Mouse (Mus musculus): ENCODE results near the gene Slc2a13. TPM values are rescaled to one million over a fixed set of nuclear protein-coding genes. Genes with fewer than 3 reads are reported as not detected.

The Slc2a13 gene
- 10 to 100 TPM; 76.2 to 84.6 TPM for total RNA-seq (2021)
- long read RNA-seq, experiment 1, full-length matches to known transcripts, result 21 of 42 reads
- long read RNA-seq, experiment 1, partial matches to known transcripts, result 6 of 42 reads
- long read RNA-seq, experiment 1, other reads (novel, unspliced or antisense), result 15 of 42 reads
- long read RNA-seq, experiment 2, full-length matches to known transcripts, result 17 of 32 reads
- long read RNA-seq, experiment 2, partial matches to known transcripts, result 2 of 32 reads
- long read RNA-seq, experiment 2, other reads (novel, unspliced or antisense), result 13 of 32 reads

- peak; percentile 88 to 90 for DNase-seq (ENCODE audit: low spot score in 2 of 2)
- intact Hi-C loops (cut with DNase I), result loop anchor here (5.0 to 10.0 kb wide), 3 partner anchors 198 to 271 kb away; no protein-coding TSS in a partner anchor
Observed at GRCm38 (mm10) chr15:91573111-91573538, at the start of gene Slc2a13. TSS of gene Slc2a13 (minus strand) at chr15:91573261.

GRCm38 (mm10) chr15:91616016-91616415, 43.0 kb upstream of the Slc2a13 start:
- intact Hi-C loops (cut with DNase I), result no loop called here
- DNase-seq (ENCODE audit: low spot score in 2 of 2), result no peak

- no peak for DNase-seq (ENCODE audit: low spot score in 2 of 2)
- intact Hi-C loops (cut with DNase I), result no loop called here
Observed at GRCm38 (mm10) chr15:91615532-91615931, 42.5 kb upstream of the Slc2a13 start.

DNA sequence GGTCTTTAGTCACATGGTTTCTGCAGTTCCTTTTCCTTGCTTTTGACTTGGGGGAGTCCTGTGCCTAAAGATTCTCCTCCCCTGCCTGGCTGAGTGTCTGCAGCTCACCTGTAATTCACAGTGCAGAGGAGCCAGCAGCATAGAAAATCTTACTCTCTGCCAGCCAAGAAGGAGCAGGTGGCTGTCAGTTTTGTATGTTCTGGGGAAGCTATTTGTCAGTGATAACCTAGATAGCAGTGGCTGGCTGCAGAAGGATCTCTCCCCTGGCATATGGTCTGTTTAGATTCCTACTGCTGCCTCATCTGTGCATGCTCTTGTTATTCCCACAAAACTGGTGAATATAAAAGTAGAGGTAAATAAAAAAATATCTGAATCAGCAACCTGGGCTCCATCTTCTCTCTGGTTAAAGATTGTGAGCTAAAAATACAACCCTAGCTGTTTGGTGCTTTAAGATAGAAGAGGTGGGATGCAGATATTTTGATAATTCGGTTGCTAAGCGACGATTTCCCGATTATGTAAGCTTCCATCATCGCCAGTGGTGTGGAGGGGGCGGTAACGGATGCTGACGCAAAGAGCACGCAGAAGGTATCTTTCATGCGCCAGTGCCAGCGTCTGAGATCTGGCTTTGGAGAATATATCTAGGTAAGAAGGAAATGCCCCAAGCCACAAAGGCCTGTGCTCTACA, 41.1 kb upstream of the Slc2a13 start:
- DNase-seq (ENCODE audit: low spot score in 2 of 2), result peak; percentile 85 to 90
- intact Hi-C loops (cut with DNase I), result loop anchor here (5.0 kb wide), 1 partner anchor 58 kb away; the partner anchor contains the start of gene Lrrk2

GRCm38 (mm10) chr15:91609713-91610112, 36.7 kb upstream of the Slc2a13 start:
- peak in 1 of 2 experiments; percentile 72 for DNase-seq (ENCODE audit: low spot score in 2 of 2)
- intact Hi-C loops (cut with DNase I), result loop anchor here (2.0 to 5.0 kb wide), 2 partner anchors 63 to 145 kb away; partner anchors contain the start of gene Lrrk2

- no peak for DNase-seq (ENCODE audit: low spot score in 2 of 2)
- intact Hi-C loops (cut with DNase I), result loop anchor here (2.0 kb wide), 1 partner anchor 146 kb away; no protein-coding TSS in a partner anchor
Observed at GRCm38 (mm10) chr15:91608811-91609210, 35.8 kb upstream of the Slc2a13 start.

GRCm38 (mm10) chr15:91601197-91601596, 28.1 kb upstream of the Slc2a13 start:
- DNase-seq (ENCODE audit: low spot score in 2 of 2), result peak; percentile 42 to 48
- intact Hi-C loops (cut with DNase I), result no loop called here

DNA sequence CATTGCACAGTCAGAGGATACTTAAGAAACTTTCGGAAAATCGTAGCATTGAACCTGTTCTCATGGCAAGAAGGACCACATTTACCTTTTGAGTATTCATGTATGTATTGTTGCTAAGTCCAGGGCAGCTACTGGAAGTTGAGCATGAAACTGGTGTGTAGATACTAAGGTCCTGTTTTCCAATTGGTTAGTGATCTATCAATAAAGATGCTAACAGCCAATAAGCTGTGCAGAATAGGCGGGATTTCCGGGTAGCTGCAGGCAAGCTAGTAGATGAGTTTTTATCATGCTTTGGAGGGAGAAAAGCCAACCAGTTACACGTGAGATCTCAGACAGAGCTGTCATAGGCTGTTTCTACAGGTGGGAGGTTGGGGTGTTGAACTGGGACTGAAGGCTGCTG, 24.2 kb upstream of the Slc2a13 start:
- DNase-seq (ENCODE audit: low spot score in 2 of 2), result no peak
- intact Hi-C loops (cut with DNase I), result no loop called here

- peak; percentile 78 to 92 for DNase-seq (ENCODE audit: low spot score in 2 of 2)
- intact Hi-C loops (cut with DNase I), result loop anchor here (2.0 to 10.0 kb wide), 4 partner anchors 98 to 272 kb away; no protein-coding TSS in a partner anchor
Observed at GRCm38 (mm10) chr15:91574492-91574891, 1.4 kb upstream of the Slc2a13 start.

- peak in 1 of 2 experiments; percentile 16 for DNase-seq (ENCODE audit: low spot score in 2 of 2)
- intact Hi-C loops (cut with DNase I), result loop anchor here (5.0 to 10.0 kb wide), 3 partner anchors 198 to 270 kb away; no protein-coding TSS in a partner anchor
Observed at GRCm38 (mm10) chr15:91572421-91573069, 516 bp downstream of the Slc2a13 start.

GRCm38 (mm10) chr15:91571981-91572380, 1.1 kb downstream of the Slc2a13 start:
- no peak for DNase-seq (ENCODE audit: low spot score in 2 of 2)
- intact Hi-C loops (cut with DNase I), result loop anchor here (5.0 to 10.0 kb wide), 3 partner anchors 197 to 270 kb away; no protein-coding TSS in a partner anchor

- intact Hi-C loops (cut with DNase I), result no loop called here
- no peak for DNase-seq (ENCODE audit: low spot score in 2 of 2)
Observed at GRCm38 (mm10) chr15:91566784-91567183, 6.3 kb downstream of the Slc2a13 start.

DNA sequence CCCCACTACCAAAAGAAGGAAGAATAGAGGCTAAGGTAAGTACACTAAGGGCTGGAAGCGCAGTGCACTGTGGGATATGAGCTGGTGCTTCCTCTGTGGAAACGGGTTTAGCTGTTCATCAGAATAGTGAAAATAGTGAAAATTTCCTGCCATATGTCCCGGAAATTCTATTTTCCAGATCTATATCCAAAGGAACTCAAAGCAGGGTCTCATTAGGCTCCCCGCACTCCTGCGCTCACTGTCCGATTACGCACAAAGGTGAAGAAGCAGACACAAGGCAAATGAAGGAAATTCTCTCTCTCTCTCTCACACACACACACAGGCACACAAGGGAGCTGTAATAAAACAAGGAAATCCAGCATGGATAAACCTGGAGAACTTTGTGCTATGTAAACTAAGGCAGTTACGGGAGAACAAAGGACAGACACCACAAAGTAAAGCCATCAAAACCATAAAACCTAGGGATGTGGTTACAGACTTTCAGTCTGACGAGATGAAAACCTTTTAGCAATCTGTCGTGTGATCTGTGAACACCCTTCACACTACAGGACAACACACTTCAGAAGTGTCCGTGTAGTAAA, 7.9 kb downstream of the Slc2a13 start:
- intact Hi-C loops (cut with DNase I), result no loop called here
- no peak for DNase-seq (ENCODE audit: low spot score in 2 of 2)

- intact Hi-C loops (cut with DNase I), result no loop called here
- DNase-seq (ENCODE audit: low spot score in 2 of 2), result no peak
Observed at GRCm38 (mm10) chr15:91561728-91562127, 11.3 kb downstream of the Slc2a13 start.

DNA sequence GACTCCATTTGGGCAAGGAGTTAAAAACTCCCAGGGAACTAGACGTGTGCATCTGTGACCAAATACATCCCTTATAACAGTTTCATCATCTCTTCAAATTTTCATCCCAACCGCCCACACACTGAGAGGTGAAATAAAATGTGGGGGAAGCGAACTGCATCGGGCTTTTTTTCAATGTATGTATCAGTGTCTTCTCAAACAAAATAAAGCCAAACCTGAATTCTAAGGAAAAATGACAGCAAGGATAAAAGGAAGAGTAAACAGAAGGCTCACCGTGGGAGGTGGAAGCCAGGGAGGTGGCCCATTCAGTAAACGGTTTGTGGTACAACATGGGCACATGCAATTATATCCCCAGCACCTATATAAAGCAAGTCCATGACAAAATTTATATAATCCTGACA, 17.7 kb downstream of the Slc2a13 start:
- intact Hi-C loops (cut with DNase I), result no loop called here
- DNase-seq (ENCODE audit: low spot score in 2 of 2), result peak in 1 of 2 experiments; percentile 25

- intact Hi-C loops (cut with DNase I), result no loop called here
- no peak for DNase-seq (ENCODE audit: low spot score in 2 of 2)
Observed at GRCm38 (mm10) chr15:91548586-91549268, 24.3 kb downstream of the Slc2a13 start.

DNA sequence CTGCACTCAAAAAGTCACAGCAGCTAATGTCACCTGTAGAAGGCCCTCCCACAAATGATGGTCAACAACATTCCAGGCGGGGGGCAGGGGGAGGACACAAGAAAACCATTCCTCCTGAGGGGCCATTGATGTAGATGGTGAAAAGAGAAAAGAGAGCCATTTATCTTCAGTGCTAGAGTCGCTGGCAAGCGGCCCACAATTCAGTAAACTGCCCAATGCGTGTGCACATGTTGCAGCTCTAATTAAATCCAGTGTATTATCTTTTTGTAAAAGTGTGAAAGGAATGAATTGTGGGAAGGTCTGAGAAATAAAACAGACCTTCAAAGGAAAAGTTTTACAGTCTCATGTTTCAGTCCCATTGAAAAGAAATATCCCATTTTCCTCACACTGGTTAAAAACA, 28.5 kb downstream of the Slc2a13 start:
- intact Hi-C loops (cut with DNase I), result no loop called here
- no peak for DNase-seq (ENCODE audit: low spot score in 2 of 2)

DNA sequence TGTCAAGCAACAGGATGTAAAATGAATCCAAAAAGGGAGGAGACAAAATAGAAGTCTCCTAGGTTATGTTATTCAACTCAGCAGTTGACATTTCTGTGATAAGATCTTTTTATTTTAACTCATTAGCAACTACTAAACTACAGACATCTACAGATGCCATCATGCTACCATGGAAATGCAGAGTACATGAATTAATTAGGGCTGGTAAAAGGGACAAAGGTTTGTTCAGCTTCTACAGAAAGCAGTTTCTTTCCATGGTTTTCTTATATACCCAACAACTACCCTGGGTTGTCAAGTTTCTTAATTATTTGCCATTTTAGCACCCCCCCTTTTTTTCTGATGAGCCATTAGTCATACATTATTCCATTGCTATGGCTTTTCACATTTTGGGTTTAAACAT, 34.6 kb downstream of the Slc2a13 start:
- intact Hi-C loops (cut with DNase I), result no loop called here
- DNase-seq (ENCODE audit: low spot score in 2 of 2), result no peak

DNA sequence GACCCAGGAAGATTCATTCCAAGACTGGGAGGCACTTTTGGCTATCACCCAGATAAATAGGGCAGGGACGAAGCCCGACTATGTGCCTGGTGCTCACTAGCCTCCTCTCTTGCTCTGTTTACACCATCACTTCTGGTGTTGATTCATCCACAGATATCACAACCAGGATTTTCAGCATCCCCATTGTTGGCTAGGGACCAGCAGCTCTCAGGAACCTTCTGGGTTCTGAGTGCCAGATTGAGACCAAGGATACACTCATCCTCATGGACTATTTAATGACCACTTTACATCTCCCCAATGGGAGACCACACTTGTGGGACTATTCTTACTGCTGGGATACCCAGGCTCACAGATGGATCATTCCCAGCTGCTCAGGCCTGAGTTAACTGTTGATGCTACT, 46.2 kb downstream of the Slc2a13 start:
- intact Hi-C loops (cut with DNase I), result no loop called here
- no peak for DNase-seq (ENCODE audit: low spot score in 2 of 2)
